Mouse (Mus musculus) cerebellum, postnatal 14 days (tissue): ENCODE results near the gene Fat3.

Experiments used
- DNase-seq, 2 experiments: peaks; one replicate each; pipeline ENCODE4 v3.0.0; 2021; ENCODE audit warnings: mixed read lengths in 2 of 2

Gene Fat3

GRCm38 (mm10) chr9:16114821-16115485 lies 386.1 kb downstream of the Fat3 start:
- no peak for DNase-seq

- DNase-seq = no peak
These were observed 387.0 kb downstream of the Fat3 start for GRCm38 (mm10) chr9:16113936-16114642.

- no peak for DNase-seq
These were observed 393.2 kb downstream of the Fat3 start for GRCm38 (mm10) chr9:16107900-16108299.

- DNase-seq = no peak
These were observed 393.7 kb downstream of the Fat3 start for GRCm38 (mm10) chr9:16107386-16107785.

GRCm38 (mm10) chr9:16098553-16098952 lies 402.5 kb downstream of the Fat3 start:
- DNase-seq = no peak

- no peak for DNase-seq
These were observed 407.9 kb downstream of the Fat3 start for GRCm38 (mm10) chr9:16093047-16093668.

GRCm38 (mm10) chr9:16092051-16092967 lies 408.8 kb downstream of the Fat3 start:
- DNase-seq = no peak

GRCm38 (mm10) chr9:16079292-16079691 lies 421.8 kb downstream of the Fat3 start:
- DNase-seq = peak in 1 of 2 experiments; percentile 5

- DNase-seq = no peak
These were observed 426.4 kb downstream of the Fat3 start for GRCm38 (mm10) chr9:16074664-16075063.

GRCm38 (mm10) chr9:16074116-16074515 lies 427.0 kb downstream of the Fat3 start:
- DNase-seq = no peak

- no peak for DNase-seq
These were observed 437.6 kb downstream of the Fat3 start for GRCm38 (mm10) chr9:16063447-16063846.

- no peak for DNase-seq
These were observed 438.6 kb downstream of the Fat3 start for GRCm38 (mm10) chr9:16062472-16062871.

GRCm38 (mm10) chr9:16046686-16047085 lies 454.4 kb downstream of the Fat3 start:
- no peak for DNase-seq

GRCm38 (mm10) chr9:16037375-16037774 lies 463.7 kb downstream of the Fat3 start:
- no peak for DNase-seq

GRCm38 (mm10) chr9:16036346-16036745 lies 464.7 kb downstream of the Fat3 start:
- DNase-seq = peak; percentile 61 to 64

- DNase-seq = no peak
These were observed 471.3 kb downstream of the Fat3 start for GRCm38 (mm10) chr9:16029715-16030285.

GRCm38 (mm10) chr9:16029066-16029465 lies 472.0 kb downstream of the Fat3 start:
- DNase-seq = no peak

- DNase-seq = peak; percentile 70 to 79
These were observed 472.6 kb downstream of the Fat3 start for GRCm38 (mm10) chr9:16028394-16028911.

- DNase-seq = no peak
These were observed 475.0 kb downstream of the Fat3 start for GRCm38 (mm10) chr9:16026054-16026453.

GRCm38 (mm10) chr9:16024706-16025105 lies 476.4 kb downstream of the Fat3 start:
- peak; percentile 35 to 37 for DNase-seq

- DNase-seq = no peak
These were observed 487.0 kb downstream of the Fat3 start for GRCm38 (mm10) chr9:16014115-16014514.

GRCm38 (mm10) chr9:16011382-16011781 lies 489.7 kb downstream of the Fat3 start:
- DNase-seq = no peak
